Mouse (Mus musculus) cortical plate, adult 2 months (tissue): ENCODE measurements around the gene Pak4.
"Not testable (repeated sequence)": the region's sequence is repeated elsewhere in the genome, so short reads cannot be mapped to it uniquely, and the experiment has no call there.

Source experiments
- CTCF ChIP-seq: fragments of 200-500 bp; IDR thresholded peaks from 2 replicates; pipeline ENCODE4 v1.5.1; 2011; ENCODE audit warnings: mild to moderate bottlenecking, control low read depth, low read length; ENCODE audit not compliant: insufficient read depth; ENCODE audit errors: extremely low read depth
- POLR2A ChIP-seq: fragments of 200-500 bp; IDR thresholded peaks from 2 replicates; pipeline ENCODE4 v1.6.1; 2011; ENCODE audit warnings: mild to moderate bottlenecking, low read length, control low read depth; ENCODE audit not compliant: insufficient read depth; ENCODE audit errors: extremely low read depth

- TF ChIP-seq CTCF, POLR2A: not testable (repeated sequence)
Measured at GRCm38 (mm10) chr7:28522536-28522935, 75.4 kb downstream of the Pak4 start, which contains the start of gene Ifnl3.
